Mouse (Mus musculus): Measurements from ENCODE around the gene Auts2. TPM values are rescaled to one million over a fixed set of nuclear protein-coding genes. Genes with fewer than 3 reads are reported as not detected.

Auts2 gene
- polyA plus RNA-seq, 1 experiment from 2014 or later, result 73.6 TPM

DNA sequence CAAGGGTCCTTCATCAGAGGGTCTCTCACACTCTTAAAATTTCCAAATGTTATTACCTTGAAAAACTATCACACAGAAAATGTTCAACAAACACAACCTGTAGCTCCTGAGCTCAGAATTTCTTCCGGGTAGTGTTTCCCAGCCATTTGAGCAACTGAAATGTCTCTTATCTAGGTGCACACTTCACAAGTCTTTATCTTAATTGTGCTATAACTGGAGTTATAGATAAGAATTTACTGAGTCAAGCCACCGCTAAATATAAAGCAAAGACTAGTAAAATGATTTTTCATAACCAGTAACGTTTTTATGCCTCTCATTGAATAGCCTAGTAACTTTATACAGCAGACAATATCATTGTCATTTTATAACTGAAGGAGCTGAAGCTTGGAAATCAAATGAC lies 273.1 kb downstream of the Auts2 start:
- ATAC-seq (ENCODE audit: insufficient number of reproducible peaks, insufficient read depth, low FRiP score, low TSS enrichment), result no peak
- Histone ChIP-seq H3K9me3 (no peaks in the 10 kb centered on the region), H3K27me3 (no peaks in the 10 kb centered on the region), H3K27ac (no peak overlapping the region), H3K4me2 (replicated peaks) (no peak overlapping the region), H3K36me3 (no peaks in the 10 kb centered on the region), H3K4me3 (no peak overlapping the region), H3K9ac (no peak overlapping the region), H3K4me1 (peaks cover 25% of the 10 kb centered on the region)
- WGBS, result 90% methylated on average over 3 of the region's 3 CpGs

DNA sequence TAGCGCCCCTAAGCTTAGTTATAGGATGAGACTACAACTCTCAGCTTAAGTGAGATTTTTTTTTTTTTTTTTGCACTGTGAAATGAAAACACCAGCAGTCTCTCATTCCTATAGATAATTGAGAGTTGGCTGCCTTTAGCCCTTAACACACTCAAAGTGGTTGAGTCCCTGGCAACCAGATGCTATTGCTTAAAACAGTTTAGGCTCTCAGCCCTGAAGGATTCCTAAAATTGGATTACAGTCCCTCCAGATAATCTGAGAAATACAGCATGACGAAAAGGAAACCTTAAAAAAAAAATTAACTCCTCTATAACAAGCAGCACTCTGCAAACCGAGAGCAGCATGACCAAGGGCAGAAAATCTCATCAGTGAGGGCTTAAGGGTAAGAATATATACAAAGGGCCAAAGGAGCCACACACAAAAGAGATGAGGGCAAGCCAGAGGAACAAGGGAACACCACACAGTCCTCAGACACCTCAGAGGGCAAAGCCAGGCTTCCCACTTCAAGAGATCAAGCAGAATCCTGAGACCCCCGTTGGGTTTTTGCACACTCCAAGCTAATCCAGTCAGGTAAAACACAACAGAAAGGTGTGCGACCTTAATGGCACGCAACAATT lies 274.7 kb downstream of the Auts2 start:
- Histone ChIP-seq H3K9ac (no peak overlapping the region), H3K27me3 (no peaks in the 10 kb centered on the region), H3K4me2 (replicated peaks) (no peak overlapping the region), H3K27ac (no peak overlapping the region), H3K9me3 (no peaks in the 10 kb centered on the region), H3K4me1 (peaks cover 36% of the 10 kb centered on the region), H3K4me3 (no peak overlapping the region), H3K36me3 (no peaks in the 10 kb centered on the region)
- no peak for ATAC-seq (ENCODE audit: insufficient number of reproducible peaks, insufficient read depth, low FRiP score, low TSS enrichment)
- 47% methylated on average over 6 of the region's 6 CpGs for WGBS

DNA sequence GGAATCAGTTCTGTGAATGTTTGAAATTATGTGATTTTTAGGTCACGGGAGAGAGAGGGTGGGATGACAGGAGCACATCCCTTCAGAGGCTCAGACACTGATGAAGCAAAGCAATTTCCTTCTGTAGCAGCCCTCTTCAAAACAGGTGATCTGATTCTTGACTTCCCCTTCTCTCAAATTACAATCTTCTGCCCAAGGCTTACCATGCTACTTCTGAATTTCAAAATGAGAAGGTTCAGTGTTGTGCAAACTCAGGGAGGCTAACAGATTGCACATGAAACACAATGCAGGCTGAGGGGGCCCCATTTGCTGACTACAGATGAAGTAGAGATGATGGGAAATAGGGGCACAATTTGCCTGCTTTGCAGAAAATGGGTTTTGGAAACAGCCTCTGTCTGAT lies 278.1 kb downstream of the Auts2 start:
- no peak overlapping the region for H3K9ac ChIP-seq
- no peaks in the 10 kb centered on the region for H3K36me3 ChIP-seq
- no peak overlapping the region for H3K4me2 ChIP-seq (replicated peaks)
- no peak overlapping the region for H3K27ac ChIP-seq
- WGBS, result 32% methylated on average over 1 of the region's 1 CpGs
- ATAC-seq (ENCODE audit: insufficient number of reproducible peaks, insufficient read depth, low FRiP score, low TSS enrichment), result no peak
- peaks cover 26% of the 10 kb centered on the region for H3K4me1 ChIP-seq
- H3K9me3 ChIP-seq, result no peaks in the 10 kb centered on the region
- no peak overlapping the region for H3K4me3 ChIP-seq
- no peaks in the 10 kb centered on the region for H3K27me3 ChIP-seq

DNA sequence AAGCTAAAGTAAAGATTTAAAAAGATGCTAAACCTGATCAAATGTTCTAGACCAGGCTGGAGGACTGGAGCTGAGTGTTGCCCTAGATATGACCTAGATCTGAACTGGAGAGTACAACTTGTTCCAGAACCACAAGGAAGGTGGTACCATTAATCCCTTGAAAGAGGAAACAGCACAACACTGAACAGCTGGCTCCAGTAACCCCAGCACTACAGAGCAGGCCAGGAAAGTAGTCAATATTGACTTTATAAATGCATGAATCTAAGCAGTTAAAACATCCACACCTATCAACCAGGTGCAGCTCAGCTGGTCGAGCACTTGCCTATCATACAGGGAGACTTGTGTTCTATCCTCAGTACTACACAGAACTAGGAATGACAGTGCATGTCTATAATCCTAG lies 281.4 kb downstream of the Auts2 start:
- peaks cover 19% of the 10 kb centered on the region for H3K4me1 ChIP-seq
- no peak overlapping the region for H3K27ac ChIP-seq
- H3K4me3 ChIP-seq, result no peak overlapping the region
- no peaks in the 10 kb centered on the region for H3K9me3 ChIP-seq
- WGBS, result 85% methylated on average over 1 of the region's 1 CpGs
- no peak overlapping the region for H3K9ac ChIP-seq
- no peak overlapping the region for H3K4me2 ChIP-seq (replicated peaks)
- no peaks in the 10 kb centered on the region for H3K36me3 ChIP-seq
- ATAC-seq (ENCODE audit: insufficient number of reproducible peaks, insufficient read depth, low FRiP score, low TSS enrichment), result no peak
- H3K27me3 ChIP-seq, result no peaks in the 10 kb centered on the region

DNA sequence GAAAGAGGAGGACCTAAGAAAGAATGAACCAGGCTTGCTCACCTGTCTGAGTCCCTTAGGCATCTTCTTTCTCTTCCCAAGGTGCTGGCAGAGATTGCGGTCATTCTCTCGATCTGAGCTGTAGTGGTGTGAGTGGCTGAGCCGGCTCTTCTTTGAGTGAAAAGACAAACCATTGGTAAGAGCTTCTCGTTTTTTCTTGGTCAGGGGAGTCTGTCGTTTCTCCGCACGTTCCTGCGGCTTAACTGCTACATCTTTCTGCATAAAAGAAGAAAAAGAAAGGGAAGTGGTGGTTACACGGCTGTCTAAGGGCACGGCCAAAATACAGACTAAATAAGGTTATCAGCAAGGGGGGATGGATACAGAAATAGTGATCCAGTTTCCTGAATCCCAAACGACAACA lies 284.3 kb downstream of the Auts2 start:
- H3K27me3 ChIP-seq, result no peaks in the 10 kb centered on the region
- no peak overlapping the region for H3K27ac ChIP-seq
- no peak overlapping the region for H3K4me3 ChIP-seq
- no peak overlapping the region for H3K9ac ChIP-seq
- H3K36me3 ChIP-seq, result no peaks in the 10 kb centered on the region
- H3K4me2 ChIP-seq (replicated peaks), result no peak overlapping the region
- peaks cover 3% of the 10 kb centered on the region; the same call in 1 of the 2 replicates for H3K4me1 ChIP-seq
- no peak for ATAC-seq (ENCODE audit: insufficient number of reproducible peaks, insufficient read depth, low FRiP score, low TSS enrichment)
- H3K9me3 ChIP-seq, result no peaks in the 10 kb centered on the region
- 91% methylated on average over 11 of the region's 11 CpGs for WGBS

DNA sequence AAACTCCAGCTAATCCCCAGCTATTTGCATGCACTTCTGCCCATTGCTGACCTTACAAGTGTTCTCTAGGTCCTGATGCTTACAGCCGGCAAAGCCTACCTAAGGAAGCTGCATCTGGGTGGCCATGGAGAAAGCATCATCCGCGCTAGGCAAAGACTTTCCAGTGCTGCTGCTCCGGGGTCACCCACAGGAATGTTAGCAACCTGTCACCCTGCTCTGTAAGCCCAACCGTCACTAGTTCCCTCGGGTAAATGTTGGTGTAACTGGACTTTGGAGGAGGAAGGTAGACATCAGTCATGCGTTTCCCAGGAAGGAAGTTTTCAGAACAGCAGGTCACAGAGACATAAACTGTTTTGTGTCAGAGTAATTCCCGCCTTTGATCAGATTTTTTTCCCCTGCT lies 287.6 kb downstream of the Auts2 start:
- H3K4me3 ChIP-seq, result no peak overlapping the region
- no peak overlapping the region for H3K27ac ChIP-seq
- H3K9ac ChIP-seq, result no peak overlapping the region
- H3K9me3 ChIP-seq, result no peaks in the 10 kb centered on the region
- H3K36me3 ChIP-seq, result no peaks in the 10 kb centered on the region
- peaks cover 10% of the 10 kb centered on the region; the same call in 1 of the 2 replicates for H3K4me1 ChIP-seq
- no peak overlapping the region for H3K4me2 ChIP-seq (replicated peaks)
- no peaks in the 10 kb centered on the region for H3K27me3 ChIP-seq
- 73% methylated on average over 8 of the region's 8 CpGs for WGBS
- no peak for ATAC-seq (ENCODE audit: insufficient number of reproducible peaks, insufficient read depth, low FRiP score, low TSS enrichment)

DNA sequence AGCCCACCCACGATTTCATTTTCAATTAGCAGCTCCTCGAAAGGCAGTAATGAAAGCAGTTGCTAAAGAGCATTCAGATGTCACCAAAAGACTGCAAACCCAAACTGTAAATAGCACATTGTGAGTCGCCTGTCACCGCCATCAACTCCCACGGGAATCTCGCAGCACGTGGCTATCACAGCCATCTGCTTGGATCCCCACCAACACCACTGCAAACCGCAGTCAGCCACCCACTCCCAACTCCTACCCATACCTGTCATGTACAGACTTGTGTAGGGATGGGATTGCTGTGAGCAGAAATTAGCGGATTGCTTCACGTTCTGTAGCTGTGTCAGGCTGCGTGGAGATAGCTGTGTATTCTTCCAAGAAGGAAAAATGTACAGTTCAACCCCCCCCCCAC lies 293.6 kb downstream of the Auts2 start:
- peaks cover 7% of the 10 kb centered on the region; the same call in 1 of the 2 replicates for H3K4me1 ChIP-seq
- no peak overlapping the region for H3K4me3 ChIP-seq
- H3K4me2 ChIP-seq (replicated peaks), result no peak overlapping the region
- H3K27ac ChIP-seq, result no peak overlapping the region
- ATAC-seq (ENCODE audit: insufficient number of reproducible peaks, insufficient read depth, low FRiP score, low TSS enrichment), result no peak
- H3K27me3 ChIP-seq, result no peaks in the 10 kb centered on the region
- no peak overlapping the region for H3K9ac ChIP-seq
- H3K9me3 ChIP-seq, result no peaks in the 10 kb centered on the region
- H3K36me3 ChIP-seq, result no peaks in the 10 kb centered on the region
- 73% methylated on average over 11 of the region's 11 CpGs for WGBS

DNA sequence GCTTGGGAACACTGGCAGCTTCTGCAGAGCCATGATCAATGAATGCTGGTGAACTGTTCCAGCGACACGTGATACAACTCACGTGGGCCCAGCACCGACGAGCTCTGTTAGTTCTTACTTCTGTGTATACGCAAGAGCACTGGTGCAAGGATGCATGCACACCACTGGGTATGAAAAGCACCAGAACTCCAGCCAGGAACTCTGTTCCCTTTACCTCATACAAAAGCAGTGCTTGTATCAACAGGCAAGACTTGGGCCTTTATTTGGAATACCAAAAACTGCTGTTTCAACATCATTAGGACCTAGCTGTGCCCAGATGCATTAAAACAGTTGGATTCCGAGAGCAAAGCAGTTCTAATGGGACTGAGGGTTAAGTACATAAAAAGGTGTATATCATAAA lies 295.1 kb downstream of the Auts2 start:
- H3K4me2 ChIP-seq (replicated peaks), result no peak overlapping the region
- H3K27ac ChIP-seq, result no peak overlapping the region
- no peaks in the 10 kb centered on the region for H3K9me3 ChIP-seq
- H3K9ac ChIP-seq, result no peak overlapping the region
- peaks cover 7% of the 10 kb centered on the region; the same call in 1 of the 2 replicates for H3K4me1 ChIP-seq
- ATAC-seq (ENCODE audit: insufficient number of reproducible peaks, insufficient read depth, low FRiP score, low TSS enrichment), result no peak
- H3K27me3 ChIP-seq, result no peaks in the 10 kb centered on the region
- 61% methylated on average over 7 of the region's 7 CpGs for WGBS
- H3K36me3 ChIP-seq, result no peaks in the 10 kb centered on the region
- H3K4me3 ChIP-seq, result no peak overlapping the region

DNA sequence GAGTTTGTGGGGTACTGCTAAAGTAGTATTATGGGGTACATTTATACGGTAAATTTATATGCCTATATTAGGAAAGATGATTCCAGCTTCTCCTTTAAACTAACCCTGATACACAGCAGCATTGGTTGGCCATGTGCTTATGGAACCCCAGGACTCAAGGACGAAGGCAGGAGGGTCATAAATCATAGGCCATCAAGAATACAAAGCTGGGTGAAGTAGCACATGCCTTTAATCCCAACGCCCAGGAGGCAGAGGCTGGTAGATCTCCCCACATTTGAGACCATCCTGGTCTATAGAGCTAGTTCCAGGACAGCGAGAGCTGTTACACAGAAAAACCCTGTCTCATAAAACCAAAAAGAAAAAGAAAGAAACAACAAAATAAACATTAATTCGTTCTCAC lies 307.7 kb downstream of the Auts2 start:
- Histone ChIP-seq H3K4me1 (peaks cover 9% of the 10 kb centered on the region), H3K36me3 (no peaks in the 10 kb centered on the region), H3K27ac (no peak overlapping the region), H3K4me3 (no peak overlapping the region), H3K9me3 (no peaks in the 10 kb centered on the region), H3K9ac (no peak overlapping the region), H3K27me3 (no peaks in the 10 kb centered on the region), H3K4me2 (replicated peaks) (no peak overlapping the region)
- 76% methylated on average over 5 of the region's 5 CpGs for WGBS
- ATAC-seq (ENCODE audit: insufficient number of reproducible peaks, insufficient read depth, low FRiP score, low TSS enrichment), result no peak

DNA sequence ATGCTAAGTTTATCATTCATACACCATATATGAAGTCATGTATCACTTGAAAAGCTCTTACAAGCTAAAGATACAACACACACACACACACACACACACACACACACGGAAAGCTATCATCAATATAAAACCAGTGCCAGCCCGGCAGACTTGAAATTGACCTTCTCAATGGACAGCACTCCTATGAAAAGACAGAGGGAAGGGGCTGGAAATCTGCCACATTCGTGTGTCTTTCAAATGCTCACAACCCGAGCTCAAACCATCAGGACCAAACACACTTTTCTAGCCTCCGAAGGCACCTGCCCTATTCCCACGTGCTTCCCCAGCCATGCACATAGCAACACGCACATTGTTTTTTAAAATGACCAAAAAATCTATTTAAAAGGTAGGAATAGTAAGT lies 308.7 kb downstream of the Auts2 start:
- Histone ChIP-seq H3K4me2 (replicated peaks) (no peak overlapping the region), H3K27ac (no peak overlapping the region), H3K9me3 (no peaks in the 10 kb centered on the region), H3K4me1 (peaks cover 17% of the 10 kb centered on the region), H3K36me3 (no peaks in the 10 kb centered on the region), H3K27me3 (no peaks in the 10 kb centered on the region), H3K9ac (no peak overlapping the region), H3K4me3 (no peak overlapping the region)
- ATAC-seq (ENCODE audit: insufficient number of reproducible peaks, insufficient read depth, low FRiP score, low TSS enrichment), result no peak
- 80% methylated on average over 7 of the region's 7 CpGs for WGBS

DNA sequence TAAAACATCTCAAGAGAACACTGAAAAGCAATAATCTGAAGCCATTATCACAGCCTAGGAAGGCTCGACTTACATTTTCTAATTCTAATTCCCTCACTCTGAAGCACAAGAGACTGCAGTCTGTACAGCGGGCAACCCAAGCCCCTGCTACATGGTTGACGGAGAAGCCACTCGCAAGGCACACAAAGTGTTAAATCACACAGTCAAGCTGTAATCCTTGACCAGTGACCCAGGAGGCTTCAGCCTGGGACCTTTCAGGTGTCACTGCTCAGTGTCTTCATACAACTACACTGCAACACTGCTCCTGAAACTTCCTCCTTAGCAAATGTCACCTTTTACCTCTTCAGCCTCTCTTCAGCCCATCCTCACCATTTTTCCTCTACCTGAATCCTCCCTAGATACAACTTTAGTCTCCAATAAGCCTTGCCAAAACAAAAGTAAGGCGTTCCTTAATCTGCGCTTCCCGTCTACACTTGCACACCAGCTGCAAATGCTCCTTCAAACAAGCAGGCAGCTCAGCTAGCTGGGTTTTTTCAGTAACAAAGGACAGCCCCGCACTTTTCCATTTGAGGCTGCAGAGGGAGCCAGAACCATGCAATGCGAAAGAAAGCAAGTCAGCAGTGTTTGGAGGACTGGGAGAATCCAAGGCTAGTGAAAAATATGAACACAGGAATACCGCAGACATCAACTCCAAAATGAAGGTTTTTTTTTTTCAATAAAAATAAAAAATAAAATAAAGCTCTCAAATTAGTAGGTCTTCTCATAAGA lies 311.7 kb downstream of the Auts2 start:
- no peak overlapping the region for H3K27ac ChIP-seq
- no peak for ATAC-seq (ENCODE audit: insufficient number of reproducible peaks, insufficient read depth, low FRiP score, low TSS enrichment)

DNA sequence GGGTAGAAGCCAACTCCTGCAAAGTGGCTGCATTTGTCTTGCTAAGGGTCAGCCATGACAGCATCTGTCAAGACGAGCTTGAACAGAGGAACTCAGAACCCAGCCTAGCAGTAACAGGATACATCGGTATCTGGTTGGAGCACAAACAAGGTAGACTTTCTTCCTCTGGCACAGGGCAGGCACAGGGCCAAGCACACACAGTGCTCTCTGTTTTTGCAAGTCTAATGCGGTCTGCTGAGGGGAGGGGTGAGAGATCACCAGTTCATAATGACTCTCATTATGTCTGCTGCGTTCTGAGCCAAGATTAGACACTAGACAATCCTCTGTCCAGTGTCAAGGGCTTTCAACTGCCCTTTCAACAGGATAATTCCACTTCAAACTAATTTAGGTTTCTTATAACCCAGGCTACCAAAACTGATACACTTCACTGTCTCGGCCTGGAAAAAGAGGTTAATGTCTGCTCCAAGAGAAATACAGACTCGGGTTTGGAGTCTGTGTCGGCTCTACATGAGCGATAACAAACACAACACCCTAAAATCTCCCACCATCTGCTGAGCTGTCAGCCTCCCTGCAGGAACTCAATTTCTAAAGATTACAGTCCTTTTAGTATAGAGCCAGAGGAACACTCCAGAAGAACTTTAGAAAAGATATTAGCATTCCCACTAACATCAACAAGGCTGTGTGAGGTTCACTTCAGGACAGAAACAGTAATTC lies 313.3 kb downstream of the Auts2 start:
- H3K4me3 ChIP-seq, result no peak overlapping the region
- H3K9me3 ChIP-seq, result no peaks in the 10 kb centered on the region
- no peaks in the 10 kb centered on the region for H3K27me3 ChIP-seq
- no peak overlapping the region for H3K9ac ChIP-seq
- WGBS, result 12% methylated on average over 8 of the region's 8 CpGs
- ATAC-seq (ENCODE audit: insufficient number of reproducible peaks, insufficient read depth, low FRiP score, low TSS enrichment), result peak; percentile 80; the same call in 1 of the 2 replicates
- H3K36me3 ChIP-seq, result no peaks in the 10 kb centered on the region
- peak overlapping the region; percentile 43 for H3K27ac ChIP-seq
- 0 out of 2 replicates have a peak overlapping the region, but pooled peaks have one; percentile 0 for H3K4me2 ChIP-seq (replicated peaks)
- H3K4me1 ChIP-seq, result peaks cover 26% of the 10 kb centered on the region

More for the DNA sequence above, 311.7 kb downstream of the Auts2 start:
- H3K36me3 ChIP-seq, result no peaks in the 10 kb centered on the region
- no peaks in the 10 kb centered on the region for H3K9me3 ChIP-seq
- WGBS, result 25% methylated on average over 10 of the region's 10 CpGs
- H3K4me2 ChIP-seq (replicated peaks), result 0 out of 2 replicates have a peak overlapping the region, but pooled peaks have one; percentile 13
- no peak overlapping the region for H3K4me3 ChIP-seq
- H3K9ac ChIP-seq, result no peak overlapping the region
- H3K4me1 ChIP-seq, result peaks cover 26% of the 10 kb centered on the region
- H3K27me3 ChIP-seq, result no peaks in the 10 kb centered on the region
